Mouse (Mus musculus) cerebellum, adult (tissue): ENCODE measurements at regions not wholly inside any gene's neighbourhood (a gene's known extent, or its start where the extent isn't known, plus 50 kb on each side); places are given as distances from the start of the nearest gene placed in this dataset.

Experiments
- ATAC-seq: cut with Nextera tagmentation; 2 replicates; pipeline ENCODE4 v1.9.2; 2017; ENCODE audit warnings: mild to moderate bottlenecking, moderate library complexity, mixed read lengths; ENCODE audit not compliant: insufficient number of reproducible peaks, low FRiP score, low TSS enrichment

GRCm38 (mm10) chr4:92064592-92064991 lies 82.4 kb downstream of the Izumo3 start:
- 0 out of 2 replicates have a peak, but pooled peaks have one; percentile 26 for ATAC-seq

GRCm38 (mm10) chr4:92060973-92061372 lies 86.1 kb downstream of the Izumo3 start:
- no peak for ATAC-seq

- no peak for ATAC-seq
Observed at GRCm38 (mm10) chr4:92054899-92055298, 92.1 kb downstream of the Izumo3 start.

- no peak for ATAC-seq
Observed at GRCm38 (mm10) chr4:92024498-92025113, 122.4 kb downstream of the Izumo3 start.

GRCm38 (mm10) chr4:92000263-92000662 lies 146.8 kb downstream of the Izumo3 start:
- ATAC-seq, result no peak

GRCm38 (mm10) chr4:91989381-91989780 lies 157.7 kb downstream of the Izumo3 start:
- no peak for ATAC-seq
